Mouse (Mus musculus): Measurements from ENCODE around the gene 1110065P20Rik. TPM values are rescaled to one million over a fixed set of nuclear protein-coding genes. Genes with fewer than 3 reads are reported as not detected.

Gene 1110065P20Rik
- polyA plus RNA-seq, 1 experiment from 2014 or later, result 25.5 TPM

DNA sequence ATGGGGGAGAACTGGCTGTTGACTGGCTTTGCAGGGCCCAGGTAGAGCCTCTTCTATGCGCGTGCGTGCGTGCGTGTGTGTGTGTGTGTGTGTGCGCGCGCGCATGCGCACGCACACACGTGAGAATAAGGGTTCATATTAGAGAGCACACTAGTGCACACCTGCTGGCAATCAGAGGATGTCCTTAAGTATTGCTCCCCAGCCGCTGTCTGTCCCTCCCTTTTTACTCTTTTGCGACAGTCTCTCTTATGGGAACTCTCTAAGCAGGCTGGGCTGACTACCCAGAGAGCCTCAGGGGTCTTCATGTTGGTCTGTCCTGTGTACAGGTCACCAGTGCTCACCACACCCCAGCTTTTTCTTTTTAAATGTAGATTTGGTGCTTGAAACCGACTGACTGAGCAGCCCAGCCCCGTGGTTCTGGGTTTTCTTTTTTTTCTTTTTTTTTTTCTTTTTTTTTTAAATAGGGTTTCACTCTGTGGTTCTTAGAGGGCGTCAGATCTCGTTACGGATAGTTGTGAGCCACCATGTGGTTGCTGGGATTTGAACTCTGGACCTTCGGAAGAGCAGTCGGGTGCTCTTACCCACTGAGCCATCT lies 25.5 kb downstream of the 1110065P20Rik start:
- Histone ChIP-seq H3K4me1 (replicated peaks; ENCODE audit: control insufficient read depth, insufficient read depth, low read length) (no peaks in the 10 kb centered on the region), H3K4me2 (no peak overlapping the region), H3K9me3 (ENCODE audit: control insufficient read depth, low read length) (no peaks in the 10 kb centered on the region), H3K27me3 (replicated peaks; ENCODE audit: control insufficient read depth, insufficient read depth, low read length) (no peaks in the 10 kb centered on the region), H3K4me3 (ENCODE audit: low read depth, low read length) (no peak overlapping the region), H3K36me3 (ENCODE audit: control insufficient read depth, insufficient read depth, low read length) (peaks cover 27% of the 10 kb centered on the region), H3K9ac (ENCODE audit: low read depth, low read length) (no peak overlapping the region), H3K27ac (ENCODE audit: low read depth, low read length) (no peak overlapping the region)
- DNase-seq (ENCODE audit: low spot score) (no peak), ATAC-seq (replicated peaks; ENCODE audit: low FRiP score) (no peak)
- whole genome bisulfite sequencing, result 95% methylated on average over 21 of the region's 21 CpGs

DNA sequence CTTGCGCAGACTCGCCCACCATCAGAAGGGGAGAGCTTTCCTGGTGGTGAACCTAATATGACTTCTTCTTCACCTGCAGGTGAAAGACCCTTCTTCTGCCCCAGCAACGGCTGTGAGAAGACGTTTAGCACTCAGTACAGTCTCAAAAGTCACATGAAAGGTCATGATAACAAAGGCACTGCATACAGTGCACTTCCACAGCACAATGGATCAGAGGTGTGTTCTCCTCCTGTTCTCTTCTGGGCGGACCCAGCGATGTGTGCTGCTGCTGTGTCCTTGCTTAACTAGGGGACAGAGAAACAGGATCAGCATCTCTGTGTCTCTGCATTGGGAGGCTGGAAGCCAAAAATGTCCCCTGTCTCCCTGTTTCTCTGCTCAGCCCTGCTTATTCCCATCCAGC lies 26.0 kb downstream of the 1110065P20Rik start:
- Histone ChIP-seq H3K27ac (ENCODE audit: low read depth, low read length) (no peak overlapping the region), H3K36me3 (ENCODE audit: control insufficient read depth, insufficient read depth, low read length) (peaks cover 29% of the 10 kb centered on the region), H3K4me3 (ENCODE audit: low read depth, low read length) (no peak overlapping the region), H3K4me1 (replicated peaks; ENCODE audit: control insufficient read depth, insufficient read depth, low read length) (no peaks in the 10 kb centered on the region), H3K9me3 (ENCODE audit: control insufficient read depth, low read length) (no peaks in the 10 kb centered on the region), H3K4me2 (no peak overlapping the region), H3K27me3 (replicated peaks; ENCODE audit: control insufficient read depth, insufficient read depth, low read length) (no peaks in the 10 kb centered on the region), H3K9ac (ENCODE audit: low read depth, low read length) (no peak overlapping the region)
- ATAC-seq (replicated peaks; ENCODE audit: low FRiP score), result no peak
- no peak for DNase-seq (ENCODE audit: low spot score)
- 89% methylated on average over 6 of the region's 6 CpGs for WGBS

DNA sequence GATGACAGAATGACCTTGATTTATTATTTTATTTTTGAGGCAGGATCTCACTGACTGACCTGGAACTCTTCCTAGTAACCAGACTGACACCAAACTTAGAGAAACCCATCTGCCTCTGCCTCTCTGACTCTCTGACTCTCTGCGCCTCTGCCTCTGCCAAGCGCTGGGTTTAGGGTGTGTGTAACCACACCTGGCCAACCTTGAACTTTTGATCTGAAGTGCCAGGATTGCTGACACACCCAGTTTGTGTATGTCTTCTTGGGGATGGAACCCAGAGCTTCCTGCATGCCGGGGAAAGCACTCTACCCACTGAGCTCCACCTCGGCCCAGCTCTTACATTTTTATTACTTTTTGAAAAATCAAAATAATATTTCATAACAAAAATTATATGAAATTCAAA lies 32.2 kb downstream of the 1110065P20Rik start:
- ATAC-seq (replicated peaks; ENCODE audit: low FRiP score) (no peak), DNase-seq (ENCODE audit: low spot score) (no peak)
- H3K36me3 ChIP-seq (ENCODE audit: control insufficient read depth, insufficient read depth, low read length), result peaks cover 20% of the 10 kb centered on the region
- WGBS, result 91% methylated on average over 4 of the region's 4 CpGs
- H3K9ac ChIP-seq (ENCODE audit: low read depth, low read length), result no peak overlapping the region
- no peak overlapping the region for H3K4me3 ChIP-seq (ENCODE audit: low read depth, low read length)
- H3K27ac ChIP-seq (ENCODE audit: low read depth, low read length), result no peak overlapping the region
- no peaks in the 10 kb centered on the region for H3K9me3 ChIP-seq (ENCODE audit: control insufficient read depth, low read length)
- no peaks in the 10 kb centered on the region for H3K27me3 ChIP-seq (replicated peaks; ENCODE audit: control insufficient read depth, insufficient read depth, low read length)
- peaks cover 16% of the 10 kb centered on the region for H3K4me1 ChIP-seq (replicated peaks; ENCODE audit: control insufficient read depth, insufficient read depth, low read length)
- H3K4me2 ChIP-seq, result no peak overlapping the region

DNA sequence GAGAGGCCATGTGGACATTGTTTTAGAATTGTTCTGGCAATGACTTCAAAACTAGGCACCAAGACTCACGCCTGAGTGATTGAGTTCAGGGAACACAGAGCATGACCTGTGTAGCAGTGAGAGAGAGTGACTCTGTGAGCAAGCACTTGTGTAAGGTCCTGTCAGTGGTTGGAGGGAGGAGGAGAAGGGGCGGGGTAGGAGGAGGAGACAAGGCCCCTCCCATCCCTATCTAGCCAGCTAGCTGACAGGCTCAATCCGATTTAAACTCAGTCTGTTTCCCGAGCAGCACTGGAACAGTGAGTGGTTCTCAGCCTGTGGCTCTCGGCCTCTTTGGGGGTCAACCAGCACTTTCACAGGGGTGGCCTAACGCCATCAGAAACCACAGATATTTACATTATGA lies 33.2 kb downstream of the 1110065P20Rik start:
- 19% methylated on average over 6 of the region's 6 CpGs for WGBS
- Histone ChIP-seq H3K27ac (ENCODE audit: low read depth, low read length) (no peak overlapping the region), H3K4me1 (replicated peaks; ENCODE audit: control insufficient read depth, insufficient read depth, low read length) (peaks cover 16% of the 10 kb centered on the region), H3K27me3 (replicated peaks; ENCODE audit: control insufficient read depth, insufficient read depth, low read length) (no peaks in the 10 kb centered on the region), H3K9me3 (ENCODE audit: control insufficient read depth, low read length) (no peaks in the 10 kb centered on the region), H3K4me2 (peak overlapping the region; percentile 10; the same call in 1 of the 2 replicates), H3K4me3 (ENCODE audit: low read depth, low read length) (no peak overlapping the region), H3K9ac (ENCODE audit: low read depth, low read length) (no peak overlapping the region), H3K36me3 (ENCODE audit: control insufficient read depth, insufficient read depth, low read length) (peaks cover 16% of the 10 kb centered on the region)
- peak; percentile 56 for DNase-seq (ENCODE audit: low spot score)
- ATAC-seq (replicated peaks; ENCODE audit: low FRiP score), result peak; percentile 96

- 96% methylated on average over 11 of the region's 11 CpGs for WGBS
- no peak overlapping the region for H3K4me2 ChIP-seq
Measured at GRCm38 (mm10) chr4:124815901-124816300, 35.1 kb downstream of the 1110065P20Rik start.

DNA sequence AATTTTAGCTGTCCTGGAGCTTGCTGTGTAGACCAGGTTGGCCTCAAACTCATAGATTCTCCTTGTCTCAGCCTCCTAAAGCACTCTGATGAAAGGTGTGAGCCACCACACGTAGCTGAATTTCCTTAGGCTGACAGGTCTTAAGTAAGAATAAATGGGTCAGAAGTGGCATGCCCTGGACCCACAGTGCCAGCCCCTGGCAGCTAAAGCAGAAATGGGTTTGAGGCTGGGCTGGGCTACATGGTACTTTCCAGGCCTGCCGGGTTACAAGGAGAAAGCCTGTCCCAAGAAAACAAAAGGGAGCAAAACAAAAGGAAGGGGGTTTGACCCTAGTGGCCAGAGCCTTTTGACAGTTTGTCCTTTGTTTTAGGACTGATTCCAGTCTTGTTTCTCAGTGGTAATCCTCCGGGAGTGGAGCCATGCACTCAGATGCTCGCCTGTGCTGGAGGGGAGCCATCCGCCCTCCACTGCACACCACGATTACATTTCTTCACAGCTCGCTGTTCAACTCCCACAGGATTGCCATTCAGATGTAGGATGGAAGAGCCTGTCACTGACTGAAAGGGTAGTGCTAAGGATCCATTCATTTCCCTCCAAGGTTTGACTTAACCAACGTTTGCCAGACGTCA lies 39.5 kb downstream of the 1110065P20Rik start:
- WGBS, result 73% methylated on average over 9 of the region's 9 CpGs
- Histone ChIP-seq H3K9ac (ENCODE audit: low read depth, low read length) (no peak overlapping the region), H3K9me3 (ENCODE audit: control insufficient read depth, low read length) (no peaks in the 10 kb centered on the region), H3K4me1 (replicated peaks; ENCODE audit: control insufficient read depth, insufficient read depth, low read length) (peaks cover 32% of the 10 kb centered on the region), H3K36me3 (ENCODE audit: control insufficient read depth, insufficient read depth, low read length) (peaks cover 19% of the 10 kb centered on the region; the same call in 1 of the 2 replicates), H3K27ac (ENCODE audit: low read depth, low read length) (no peak overlapping the region), H3K27me3 (replicated peaks; ENCODE audit: control insufficient read depth, insufficient read depth, low read length) (no peaks in the 10 kb centered on the region), H3K4me3 (ENCODE audit: low read depth, low read length) (no peak overlapping the region), H3K4me2 (no peak overlapping the region)
- ATAC-seq (replicated peaks; ENCODE audit: low FRiP score) (no peak), DNase-seq (ENCODE audit: low spot score) (no peak)

More at GRCm38 (mm10) chr4:124815901-124816300, 35.1 kb downstream of the 1110065P20Rik start:
- Histone ChIP-seq H3K36me3 (ENCODE audit: control insufficient read depth, insufficient read depth, low read length) (peaks cover 14% of the 10 kb centered on the region; the same call in 1 of the 2 replicates), H3K27ac (ENCODE audit: low read depth, low read length) (no peak overlapping the region), H3K9ac (ENCODE audit: low read depth, low read length) (no peak overlapping the region), H3K4me1 (replicated peaks; ENCODE audit: control insufficient read depth, insufficient read depth, low read length) (peaks cover 19% of the 10 kb centered on the region), H3K4me3 (ENCODE audit: low read depth, low read length) (no peak overlapping the region), H3K27me3 (replicated peaks; ENCODE audit: control insufficient read depth, insufficient read depth, low read length) (no peaks in the 10 kb centered on the region), H3K9me3 (ENCODE audit: control insufficient read depth, low read length) (no peaks in the 10 kb centered on the region)
- ATAC-seq (replicated peaks; ENCODE audit: low FRiP score), result no peak
- DNase-seq (ENCODE audit: low spot score), result no peak

- DNase-seq (ENCODE audit: low spot score) (no peak), ATAC-seq (replicated peaks; ENCODE audit: low FRiP score) (no peak)
- Histone ChIP-seq H3K27me3 (replicated peaks; ENCODE audit: control insufficient read depth, insufficient read depth, low read length) (no peaks in the 10 kb centered on the region), H3K9me3 (ENCODE audit: control insufficient read depth, low read length) (no peaks in the 10 kb centered on the region), H3K4me2 (no peak overlapping the region), H3K36me3 (ENCODE audit: control insufficient read depth, insufficient read depth, low read length) (peaks cover 26% of the 10 kb centered on the region), H3K9ac (ENCODE audit: low read depth, low read length) (no peak overlapping the region), H3K4me1 (replicated peaks; ENCODE audit: control insufficient read depth, insufficient read depth, low read length) (peaks cover 37% of the 10 kb centered on the region), H3K27ac (ENCODE audit: low read depth, low read length) (peak overlapping the region; percentile 13), H3K4me3 (ENCODE audit: low read depth, low read length) (no peak overlapping the region)
- WGBS, result 87% methylated on average over 7 of the region's 7 CpGs
Measured at GRCm38 (mm10) chr4:124810056-124810455, 40.9 kb downstream of the 1110065P20Rik start.

GRCm38 (mm10) chr4:124809136-124809883 lies 41.7 kb downstream of the 1110065P20Rik start:
- H3K36me3 ChIP-seq (ENCODE audit: control insufficient read depth, insufficient read depth, low read length), result peaks cover 27% of the 10 kb centered on the region
- WGBS, result 56% methylated on average over 9 of the region's 9 CpGs
- no peaks in the 10 kb centered on the region for H3K9me3 ChIP-seq (ENCODE audit: control insufficient read depth, low read length)
- peak overlapping the region; percentile 13; the same call in 1 of the 2 replicates for H3K27ac ChIP-seq (ENCODE audit: low read depth, low read length)
- ATAC-seq (replicated peaks; ENCODE audit: low FRiP score), result no peak
- no peak overlapping the region for H3K9ac ChIP-seq (ENCODE audit: low read depth, low read length)
- H3K4me1 ChIP-seq (replicated peaks; ENCODE audit: control insufficient read depth, insufficient read depth, low read length), result peaks cover 37% of the 10 kb centered on the region
- DNase-seq (ENCODE audit: low spot score), result no peak
- no peaks in the 10 kb centered on the region for H3K27me3 ChIP-seq (replicated peaks; ENCODE audit: control insufficient read depth, insufficient read depth, low read length)
- H3K4me2 ChIP-seq, result peak overlapping the region; percentile 12; the same call in 1 of the 2 replicates
- H3K4me3 ChIP-seq (ENCODE audit: low read depth, low read length), result no peak overlapping the region

Data from liver, embryonic 11.5 days (tissue).